Mouse (Mus musculus): ENCODE measurements around the gene Lrrc4b.
A peak's percentile ranks its signal among the peaks of the same experiment; 100 is the strongest.

Lrrc4b gene

DNA sequence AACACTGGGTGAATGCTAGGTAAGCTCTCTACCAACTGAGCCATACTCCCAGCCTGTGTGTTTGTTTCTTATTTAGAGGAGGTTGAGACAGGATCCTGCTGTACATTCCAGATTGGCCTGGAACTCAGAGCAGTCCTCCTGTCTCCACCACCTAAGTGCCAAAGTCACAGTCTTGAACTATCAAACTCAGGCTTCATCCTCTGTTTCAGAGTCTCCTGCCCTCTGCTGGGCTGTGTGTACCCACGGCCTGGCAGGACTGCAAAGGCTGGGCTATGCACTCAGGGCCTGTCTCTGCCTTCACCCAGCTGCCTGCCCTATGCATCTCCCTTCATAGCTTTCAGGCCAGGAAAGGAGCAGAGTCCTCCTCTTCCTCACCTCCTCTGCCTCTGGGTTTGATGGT lies 7.4 kb downstream of the Lrrc4b start:
- DNase-seq (ENCODE audit: low spot score in 2 of 2): no peak

GRCm38 (mm10) chr7:44437188-44437587 lies 8.4 kb downstream of the Lrrc4b start:
- no peak for DNase-seq (ENCODE audit: low spot score in 2 of 2)

- no peak for DNase-seq (ENCODE audit: low spot score in 2 of 2)
These were observed 9.1 kb downstream of the Lrrc4b start for GRCm38 (mm10) chr7:44437933-44438332.

DNA sequence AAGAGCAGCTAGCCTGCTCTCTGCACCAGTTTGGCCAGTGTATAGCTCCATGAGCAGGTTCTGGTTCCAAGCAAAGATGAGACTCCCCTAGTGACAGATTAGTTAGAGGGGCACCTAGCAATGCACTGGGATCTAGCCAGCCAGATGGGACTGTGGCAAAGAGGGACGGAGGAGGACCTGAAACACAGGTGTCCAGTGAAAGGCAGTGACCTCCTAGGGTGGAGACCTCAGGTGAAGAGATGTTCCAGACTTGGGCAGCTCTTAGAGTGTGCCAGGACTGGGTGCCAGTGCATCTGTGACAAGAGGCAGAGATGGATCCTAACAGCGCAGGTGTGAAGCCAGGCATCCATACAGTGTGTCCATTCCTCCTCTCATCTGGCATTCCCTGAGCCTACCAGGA lies 10.9 kb downstream of the Lrrc4b start:
- DNase-seq (ENCODE audit: low spot score in 2 of 2): no peak

GRCm38 (mm10) chr7:44440479-44440878 lies 11.7 kb downstream of the Lrrc4b start:
- DNase-seq (ENCODE audit: low spot score in 2 of 2): no peak

DNA sequence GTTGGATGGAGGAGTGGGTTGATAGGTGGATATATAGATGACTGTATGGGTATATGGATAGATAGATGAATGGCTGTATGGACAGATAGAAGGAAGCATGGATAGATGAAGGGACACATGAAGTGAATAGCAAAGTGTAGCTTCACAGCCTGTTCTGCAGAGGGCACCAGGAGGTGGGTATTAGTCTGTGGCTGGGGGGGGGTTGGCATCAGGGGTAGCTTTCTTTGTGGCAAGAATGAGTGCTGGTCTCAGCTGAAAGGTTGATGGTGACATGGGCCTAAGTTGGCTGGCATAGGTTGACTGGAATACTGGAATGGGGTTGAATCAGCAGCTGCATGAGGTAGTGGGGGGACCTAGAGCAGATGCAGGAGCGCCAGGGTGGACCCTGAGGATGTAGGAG lies 12.4 kb downstream of the Lrrc4b start:
- no peak for DNase-seq (ENCODE audit: low spot score in 2 of 2)

GRCm38 (mm10) chr7:44441648-44442109 lies 12.9 kb downstream of the Lrrc4b start:
- peak in 1 of 2 experiments; percentile 51 for DNase-seq (ENCODE audit: low spot score in 2 of 2)

GRCm38 (mm10) chr7:44442407-44442821 lies 13.6 kb downstream of the Lrrc4b start:
- peak in 1 of 2 experiments; percentile 42 for DNase-seq (ENCODE audit: low spot score in 2 of 2)

DNA sequence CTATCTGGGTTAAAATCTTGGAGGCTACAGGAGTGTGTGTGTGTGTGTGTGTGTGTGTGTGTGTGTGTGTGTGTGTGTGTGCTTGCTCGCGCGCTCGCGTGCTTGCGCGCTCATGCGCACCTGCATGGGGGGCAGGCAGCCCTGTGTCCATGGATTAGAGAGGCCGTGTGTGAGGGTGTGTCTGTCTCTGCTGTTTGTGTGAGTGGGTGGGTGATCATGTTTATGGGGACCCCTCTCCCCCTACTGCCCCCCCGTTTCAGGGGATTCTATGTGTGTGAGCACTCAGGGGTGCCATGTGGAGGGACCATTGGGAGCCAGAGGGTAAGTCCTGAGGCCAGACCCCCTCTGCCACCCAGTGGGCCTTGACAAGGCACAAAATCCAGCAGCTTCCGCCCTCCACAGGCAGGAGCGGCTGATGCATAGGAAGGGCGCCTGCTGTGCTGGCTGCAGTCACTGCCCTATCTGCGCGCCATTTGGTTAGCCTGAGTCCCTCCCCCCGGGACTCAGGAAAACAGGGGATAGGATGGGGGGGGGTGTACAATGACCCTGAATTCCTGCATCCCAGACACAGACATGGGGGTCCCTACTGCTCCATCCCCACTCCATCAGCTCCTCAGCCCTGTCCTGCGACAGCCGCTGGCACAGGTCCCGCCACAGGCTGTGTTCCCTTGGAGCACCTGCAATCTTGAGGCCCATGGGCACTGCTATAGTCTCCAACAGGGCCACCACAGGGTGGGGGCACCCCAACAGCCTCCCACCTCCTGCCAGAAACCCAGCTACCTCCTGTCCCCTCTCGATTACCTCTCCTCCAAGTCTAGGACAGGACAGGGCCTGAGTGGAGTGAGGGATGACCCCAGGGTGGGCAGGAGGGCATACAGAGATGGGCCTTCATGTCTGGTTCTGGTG lies 14.7 kb downstream of the Lrrc4b start:
- peak in 1 of 2 experiments; percentile 42 for DNase-seq (ENCODE audit: low spot score in 2 of 2)

DNA sequence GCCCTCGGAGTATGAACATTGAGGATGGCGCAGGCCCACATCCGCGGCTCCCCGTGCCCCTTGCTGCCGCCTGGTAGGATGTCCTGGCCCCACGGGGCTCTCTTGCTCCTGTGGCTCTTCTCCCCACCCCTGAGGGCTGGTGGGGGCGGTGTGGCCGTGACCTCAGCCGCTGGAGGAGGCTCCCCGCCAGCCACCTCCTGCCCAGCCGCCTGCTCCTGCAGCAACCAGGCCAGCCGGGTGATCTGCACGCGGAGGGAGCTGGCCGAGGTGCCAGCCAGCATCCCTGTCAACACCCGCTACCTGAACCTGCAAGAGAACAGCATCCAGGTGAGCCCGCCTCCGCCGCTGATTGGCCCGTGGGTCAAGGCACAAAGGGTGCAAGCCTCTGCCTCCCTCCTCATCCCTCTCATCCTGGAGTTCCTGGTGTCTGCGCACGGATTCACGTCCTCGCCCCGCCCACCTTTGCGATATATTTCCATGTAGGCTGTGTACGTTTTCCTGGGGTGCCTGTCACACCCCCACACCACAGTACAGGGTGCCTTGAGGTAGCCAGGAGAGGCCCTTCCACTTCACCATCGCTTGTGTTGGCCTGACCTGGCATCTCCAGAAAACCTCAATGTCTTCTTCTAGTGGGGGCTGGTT lies 16.2 kb downstream of the Lrrc4b start:
- DNase-seq (ENCODE audit: low spot score in 2 of 2): no peak

DNA sequence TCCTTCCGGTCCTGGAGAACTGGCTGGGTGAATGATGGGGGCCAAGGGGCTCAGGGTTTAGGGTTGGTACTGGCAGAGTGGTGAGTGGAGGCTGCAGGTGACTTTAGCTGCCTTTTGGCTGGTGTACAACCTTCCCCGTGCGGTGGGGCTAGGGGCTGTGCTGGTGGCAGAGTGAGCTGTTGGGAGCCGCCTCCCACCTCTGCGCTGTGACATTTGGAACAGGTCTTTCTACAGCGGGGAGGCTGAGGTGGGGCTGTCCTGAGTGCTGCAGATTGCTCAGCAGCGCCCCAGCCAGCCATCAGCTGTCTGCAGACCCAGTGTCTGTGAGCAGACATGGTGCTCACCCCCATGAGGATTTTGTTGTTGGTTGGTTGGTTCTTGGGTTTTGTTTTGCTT lies 16.7 kb downstream of the Lrrc4b start:
- DNase-seq (ENCODE audit: low spot score in 2 of 2): no peak

- DNase-seq (ENCODE audit: low spot score in 2 of 2): no peak
These were observed 17.4 kb downstream of the Lrrc4b start for GRCm38 (mm10) chr7:44446070-44446855.

GRCm38 (mm10) chr7:44453256-44453655 lies 24.4 kb downstream of the Lrrc4b start:
- no peak for DNase-seq (ENCODE audit: low spot score in 2 of 2)

DNA sequence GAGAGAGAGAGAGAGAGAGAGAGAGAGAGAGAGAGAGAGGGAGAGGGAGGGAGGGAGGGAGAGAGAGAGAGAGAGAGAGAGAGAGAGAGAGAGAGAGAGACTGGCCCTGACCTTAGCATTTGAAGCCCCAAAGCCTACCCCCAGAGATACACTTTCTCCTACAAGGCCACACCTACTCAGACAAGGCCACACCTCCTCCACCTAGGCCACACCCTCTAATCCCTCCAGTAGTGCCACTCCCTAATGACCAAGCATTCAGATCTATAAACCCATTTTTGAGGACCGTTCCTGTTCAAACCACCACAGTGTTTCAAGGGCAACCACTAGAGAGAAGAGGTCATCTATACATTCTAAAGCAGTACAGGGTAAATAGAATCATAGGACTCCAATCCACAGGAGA lies 27.5 kb downstream of the Lrrc4b start:
- no peak for DNase-seq (ENCODE audit: low spot score in 2 of 2)

- peak in 1 of 2 experiments; percentile 3 for DNase-seq (ENCODE audit: low spot score in 2 of 2)
These were observed 31.2 kb downstream of the Lrrc4b start for GRCm38 (mm10) chr7:44460067-44460466.

- peak in 1 of 2 experiments; percentile 16 for DNase-seq (ENCODE audit: low spot score in 2 of 2)
These were observed 32.1 kb downstream of the Lrrc4b start for GRCm38 (mm10) chr7:44460767-44461502.

GRCm38 (mm10) chr7:44461503-44462217 lies 32.8 kb downstream of the Lrrc4b start:
- DNase-seq (ENCODE audit: low spot score in 2 of 2): peak in 1 of 2 experiments; percentile 10

DNA sequence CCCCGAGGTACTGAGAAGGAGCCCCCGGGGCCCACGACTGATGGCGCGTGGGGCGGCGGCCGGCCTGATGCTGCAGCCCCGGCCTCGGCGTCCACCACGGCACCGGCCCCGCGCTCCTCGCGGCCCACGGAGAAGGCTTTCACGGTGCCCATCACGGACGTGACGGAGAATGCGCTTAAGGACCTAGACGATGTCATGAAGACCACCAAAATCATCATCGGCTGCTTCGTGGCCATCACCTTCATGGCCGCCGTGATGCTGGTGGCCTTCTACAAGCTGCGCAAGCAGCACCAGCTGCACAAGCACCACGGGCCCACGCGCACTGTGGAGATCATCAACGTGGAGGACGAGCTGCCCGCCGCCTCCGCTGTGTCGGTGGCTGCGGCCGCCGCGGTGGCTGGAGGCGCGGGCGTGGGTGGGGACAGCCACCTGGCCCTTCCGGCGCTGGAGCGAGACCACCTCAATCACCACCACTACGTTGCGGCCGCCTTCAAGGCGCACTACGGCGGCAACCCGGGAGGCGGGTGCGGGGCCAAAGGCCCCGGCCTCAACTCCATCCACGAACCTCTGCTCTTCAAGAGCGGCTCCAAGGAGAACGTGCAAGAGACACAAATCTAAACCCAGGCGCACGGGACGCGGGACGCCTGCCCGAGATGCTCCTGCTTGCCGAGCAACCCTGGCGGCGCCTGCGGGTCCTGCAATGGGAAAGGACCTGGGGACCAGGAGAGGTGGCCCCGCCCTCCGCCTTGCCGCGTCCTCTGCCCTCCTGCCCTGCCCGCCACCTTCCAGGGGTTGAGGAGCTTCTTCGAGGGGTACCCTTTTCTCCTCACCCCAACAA lies 33.6 kb downstream of the Lrrc4b start:
- DNase-seq (ENCODE audit: low spot score in 2 of 2): peak; percentile 15 to 29

DNA sequence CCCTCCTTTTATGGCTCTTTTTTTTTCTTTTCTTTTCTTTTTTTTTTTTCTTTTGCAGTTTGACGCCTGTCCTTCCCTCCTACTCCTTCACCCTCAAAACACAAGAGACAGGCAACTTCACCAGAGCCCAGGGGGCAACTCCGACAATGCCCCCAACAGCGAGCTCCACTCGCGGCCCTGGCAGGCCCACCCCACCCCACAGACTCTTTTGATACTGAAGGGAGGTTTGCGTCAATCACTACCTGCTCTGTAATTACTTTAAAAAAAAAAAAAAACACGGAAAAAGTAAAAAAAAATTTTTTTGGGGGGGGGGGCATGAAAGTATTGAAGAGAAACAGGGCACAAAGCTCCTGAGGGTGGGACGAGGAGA lies 34.2 kb downstream of the Lrrc4b start:
- DNase-seq (ENCODE audit: low spot score in 2 of 2): no peak
